Mouse (Mus musculus) gastrocnemius, postnatal 25 days (tissue): ENCODE data around the gene Trip11. TPM values are rescaled to one million over a fixed set of nuclear protein-coding genes. Genes with fewer than 3 reads are reported as not detected.
"Not testable (repeated sequence)": the region's sequence is repeated elsewhere in the genome, so short reads cannot be mapped to it uniquely, and the experiment has no call there.

Source experiments
- DNase-seq: peaks from one replicate; pipeline ENCODE4 v3.0.0; 2022
- long read RNA-seq, 2 experiments: library from polyadenylated mRNA; stranded (forward); transcript quantifications; one replicate each; pipeline ENCODE4 v2.0.0; 2021
- total RNA-seq, 2 experiments: library from RNA; stranded (reverse); gene quantifications; 1 replicate in 1 of 2; 2 replicates in 1 of 2; pipeline ENCODE4 v1.2.3; 2021

The Trip11 gene
- 10 to 100 TPM; 22.0 to 22.4 TPM for total RNA-seq
- long read RNA-seq, experiment 1, partial matches to known transcripts, result 0 of 5 reads
- long read RNA-seq, experiment 1, other reads (novel, unspliced or antisense), result 5 of 5 reads
- long read RNA-seq, experiment 2, partial matches to known transcripts, result 0 of 3 reads
- long read RNA-seq, experiment 2, other reads (novel, unspliced or antisense), result 3 of 3 reads

DNA sequence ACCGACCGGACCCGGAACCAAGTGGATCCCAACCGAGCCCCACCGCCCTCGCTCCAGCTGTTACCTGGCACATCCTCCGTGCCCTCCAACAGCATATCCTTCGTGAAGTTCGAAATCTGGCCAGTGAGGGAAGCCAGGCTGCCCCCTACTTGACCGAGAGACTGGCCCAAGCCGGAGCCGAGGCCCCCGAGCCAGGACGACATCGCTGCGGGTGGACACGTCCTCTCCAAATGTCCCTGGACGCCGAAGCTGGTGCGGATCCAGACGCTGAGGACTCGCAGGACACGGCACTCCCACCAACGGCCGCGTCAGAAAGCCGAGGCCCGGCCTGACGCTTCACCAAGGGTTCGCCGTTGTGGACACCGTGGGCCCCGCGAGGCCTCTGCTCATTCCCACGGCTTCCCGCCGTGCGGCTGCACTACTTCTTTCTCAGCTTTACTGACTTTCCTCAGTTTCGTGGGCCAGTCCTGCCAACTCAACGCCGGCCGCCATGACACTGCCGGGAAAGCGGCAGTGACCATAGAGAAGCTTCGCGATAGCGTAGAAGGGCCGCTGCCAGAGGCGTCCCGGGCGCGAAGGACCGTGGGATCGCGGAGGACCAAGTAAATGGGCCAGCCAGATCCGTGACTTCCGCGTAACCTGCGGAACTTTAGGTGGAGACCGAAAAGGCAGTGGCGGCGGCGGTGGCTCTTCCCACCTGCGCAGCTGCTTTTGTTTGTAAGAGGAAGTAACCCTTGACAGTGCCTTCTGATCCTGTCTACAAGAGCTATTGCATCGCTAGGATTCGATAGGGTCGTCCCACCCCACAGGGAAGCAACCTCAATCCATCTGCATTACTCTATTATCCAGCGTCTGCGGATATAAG, at the start of gene Trip11:
Gene Trip11, minus strand, starts transcription at position 642 of the 865 bp plus-strand sequence.
- DNase-seq, result peak; percentile 86

DNA sequence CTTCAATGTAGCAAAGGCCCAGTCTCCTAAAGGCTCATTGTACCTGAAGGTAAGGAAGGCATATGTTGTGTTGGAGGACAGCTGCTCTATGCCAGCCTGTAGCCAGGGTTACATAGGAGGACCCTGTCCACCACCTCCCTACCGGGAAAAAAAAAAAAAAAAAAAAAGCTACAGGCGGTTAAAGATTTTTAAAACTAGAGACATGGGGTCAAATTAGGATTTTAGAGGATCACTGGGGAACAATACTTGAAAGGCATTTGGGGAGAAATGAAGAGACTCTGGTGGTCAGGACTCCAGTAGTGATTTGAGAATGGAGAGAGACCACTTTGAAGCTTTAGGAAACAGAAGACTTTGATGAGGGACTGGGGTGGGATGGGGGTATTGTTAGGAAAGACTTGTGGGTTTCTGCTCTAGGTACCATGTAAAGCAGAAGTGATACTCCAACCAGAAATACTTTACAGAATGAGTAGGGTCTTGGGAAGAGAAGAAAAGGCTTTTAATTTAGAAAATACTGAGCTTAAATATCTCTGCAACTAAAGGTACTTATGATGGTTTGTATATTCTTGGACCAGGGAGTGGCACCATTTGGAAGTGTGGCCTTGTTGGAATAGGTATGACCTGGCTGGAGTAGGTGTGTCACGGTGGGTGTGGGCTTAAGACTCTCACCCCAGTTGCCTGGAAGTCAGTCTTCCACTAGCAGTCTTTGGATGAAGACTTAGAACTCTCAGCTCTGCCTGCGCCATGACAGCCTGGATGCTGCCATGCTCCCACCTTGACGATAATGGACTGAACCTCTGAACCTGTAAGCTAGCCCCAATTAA, 46.1 kb upstream of the Trip11 start:
- not testable (repeated sequence) for DNase-seq

DNA sequence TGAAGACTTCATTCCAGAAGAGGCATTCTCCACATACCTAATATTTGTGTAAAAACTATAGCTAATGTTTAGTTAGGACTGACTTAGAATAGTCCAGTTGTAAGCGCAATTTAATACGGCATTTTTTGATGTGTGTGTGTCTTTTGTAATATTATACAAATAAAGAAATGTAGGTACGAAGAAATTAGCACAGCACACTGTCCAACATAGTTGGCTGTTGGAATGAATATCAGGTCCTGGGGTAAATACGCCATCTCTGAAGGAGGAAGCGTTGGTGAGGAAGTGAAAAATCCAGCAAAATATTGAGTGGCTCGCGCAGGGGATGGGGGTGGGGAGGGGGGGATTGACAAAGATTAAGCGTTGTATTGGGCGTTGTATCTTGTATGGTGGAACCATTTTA, 45.5 kb upstream of the Trip11 start:
- DNase-seq, result no peak

DNA sequence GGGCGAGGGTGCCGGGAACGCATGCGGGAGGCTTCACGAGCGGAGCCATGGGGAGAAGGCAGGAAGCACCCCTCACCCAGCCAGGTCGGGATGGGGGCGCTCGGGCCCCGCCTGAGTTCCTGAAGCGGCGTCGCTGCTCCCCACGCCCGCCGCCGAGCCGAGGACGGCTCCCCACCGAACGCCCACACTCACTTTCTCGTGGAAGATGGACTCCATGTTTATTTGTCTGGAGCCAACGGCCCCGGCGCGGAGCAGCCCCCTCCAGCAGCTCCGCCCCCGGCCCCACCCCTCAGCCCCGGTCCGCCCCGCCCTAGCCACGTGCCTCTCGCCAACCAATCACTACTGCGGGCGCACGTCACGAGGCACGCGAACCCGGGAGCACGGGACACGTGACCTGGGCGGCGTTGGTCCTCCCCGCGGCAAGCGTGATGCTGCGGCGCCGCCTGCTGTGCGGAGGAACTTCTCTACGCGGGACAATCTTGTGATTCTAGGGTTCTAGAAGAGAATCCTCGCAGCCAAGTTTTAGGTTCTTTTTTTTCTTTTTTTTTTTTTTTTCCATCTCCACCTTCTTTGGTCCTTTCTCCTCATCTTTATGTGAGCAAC, 45.0 kb upstream of the Trip11 start, which contains the start of gene Atxn3:
Gene Atxn3, minus strand, starts transcription at position 305 of the 603 bp plus-strand sequence.
- DNase-seq, result peak; percentile 97

DNA sequence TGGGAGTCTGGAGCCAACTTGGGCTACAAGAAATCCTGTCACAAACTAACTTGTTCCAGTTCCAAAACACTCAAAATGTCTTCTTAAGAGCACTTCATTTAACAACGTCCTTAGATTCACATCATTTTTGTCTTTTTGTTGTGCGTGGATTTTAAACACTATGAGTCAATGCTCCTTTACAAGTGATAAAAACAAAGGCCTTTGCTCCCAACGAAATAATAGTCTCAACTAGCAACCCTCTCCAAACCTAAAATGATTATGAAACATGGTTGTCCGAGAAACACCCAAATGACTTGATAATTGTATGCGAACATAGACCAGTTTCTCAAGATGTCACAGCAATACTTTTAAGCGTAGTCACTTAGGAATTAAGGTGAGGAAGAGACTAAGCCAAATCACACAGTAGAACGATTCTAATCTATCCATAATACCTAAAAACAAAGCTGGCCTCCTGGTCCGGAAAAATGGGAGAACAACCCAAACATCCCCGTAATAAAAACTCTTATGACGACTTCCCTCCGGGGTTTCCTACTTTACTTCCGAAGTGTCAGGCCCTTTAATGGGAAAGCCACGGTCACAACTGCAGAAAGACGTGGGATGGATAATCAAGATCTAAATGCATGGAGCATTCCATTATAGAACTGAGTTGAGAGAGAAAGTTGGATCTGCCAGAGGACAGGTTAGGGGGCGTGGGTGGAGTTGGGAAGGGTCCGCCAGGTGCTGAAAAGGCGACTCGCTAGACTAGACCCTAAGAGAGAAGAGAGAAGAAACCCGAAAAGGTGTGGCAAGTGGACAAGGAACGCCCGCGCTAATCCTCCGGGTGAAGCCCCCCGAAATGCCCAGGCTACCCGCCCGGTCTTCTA, 44.2 kb upstream of the Trip11 start:
- DNase-seq, result no peak

DNA sequence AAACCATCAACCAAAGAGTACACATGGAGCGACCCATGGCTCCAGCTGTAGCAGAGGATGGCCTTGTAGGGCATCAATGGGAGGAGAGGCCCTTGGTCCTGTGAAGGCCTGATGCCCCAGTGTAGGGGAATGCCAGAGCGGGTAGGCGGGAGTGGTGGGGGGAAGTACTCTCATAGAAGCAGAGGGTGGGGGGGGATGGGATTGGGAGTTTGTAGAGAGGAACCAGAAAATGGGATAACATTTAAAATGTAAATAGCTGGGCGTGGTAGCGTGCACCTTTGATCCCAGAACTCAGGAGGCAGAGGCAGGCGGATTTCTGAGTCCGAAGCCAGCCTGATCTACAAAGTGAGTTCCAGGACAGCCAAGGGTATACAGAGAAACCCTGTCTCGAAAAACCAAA, 42.8 kb upstream of the Trip11 start:
- DNase-seq, result not testable (repeated sequence)

DNA sequence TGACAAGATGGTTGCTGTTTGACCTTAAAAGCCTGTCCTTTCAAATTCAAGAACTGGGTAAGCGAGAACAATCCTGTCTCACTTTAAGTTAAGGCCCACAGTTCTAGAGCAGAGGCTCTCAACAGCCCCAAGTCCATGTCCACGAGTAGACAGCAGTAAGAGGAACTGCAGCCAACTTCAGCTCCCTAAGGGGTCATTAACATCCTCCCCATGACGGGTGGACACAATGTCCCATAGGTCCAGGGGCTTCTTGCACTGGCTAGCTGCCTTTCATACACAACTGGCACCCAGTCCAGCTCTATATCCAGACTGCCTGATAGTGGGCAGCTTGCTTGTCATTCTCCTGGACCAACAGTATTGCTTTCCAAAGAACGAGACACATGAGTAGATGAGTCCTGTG, 35.7 kb upstream of the Trip11 start:
- DNase-seq, result no peak

DNA sequence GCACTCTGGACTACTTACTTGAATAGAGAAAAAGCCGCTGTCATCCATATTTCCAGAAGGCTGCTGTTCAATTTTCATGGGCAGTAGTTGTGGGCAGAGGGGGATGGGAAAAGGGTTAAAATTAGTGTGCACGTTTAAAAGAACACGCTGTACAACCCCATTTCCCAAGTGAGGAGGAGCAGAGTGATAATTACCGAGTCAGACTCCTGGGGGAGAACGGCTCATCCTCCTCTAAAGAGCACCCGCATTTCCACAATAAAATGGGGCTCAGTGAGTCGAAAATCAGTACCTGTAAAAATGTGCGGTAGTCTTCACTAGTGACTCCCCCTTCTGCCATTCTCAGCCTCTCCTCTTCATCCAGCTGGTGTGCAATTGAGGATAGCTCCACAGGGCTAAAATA, 34.9 kb upstream of the Trip11 start:
- no peak for DNase-seq

DNA sequence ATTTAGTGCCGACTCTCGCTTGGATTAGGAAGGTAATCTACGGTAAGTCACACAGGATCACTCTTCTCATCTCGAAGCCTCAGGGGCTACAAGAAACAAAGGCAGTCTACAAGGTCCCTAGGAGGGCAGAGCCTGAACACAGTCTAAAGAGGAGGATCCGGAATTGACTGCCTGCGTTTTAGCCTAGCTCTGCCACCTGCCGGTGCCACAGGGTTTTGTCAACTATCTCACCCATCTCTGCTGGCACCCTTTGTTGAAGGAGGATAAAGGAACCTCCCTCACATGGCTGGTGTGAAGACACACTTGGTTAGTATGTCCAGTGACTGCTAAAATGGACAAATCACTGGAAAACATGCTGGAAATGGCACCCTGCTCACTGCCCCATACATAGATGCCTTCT, 24.5 kb upstream of the Trip11 start:
- no peak for DNase-seq

DNA sequence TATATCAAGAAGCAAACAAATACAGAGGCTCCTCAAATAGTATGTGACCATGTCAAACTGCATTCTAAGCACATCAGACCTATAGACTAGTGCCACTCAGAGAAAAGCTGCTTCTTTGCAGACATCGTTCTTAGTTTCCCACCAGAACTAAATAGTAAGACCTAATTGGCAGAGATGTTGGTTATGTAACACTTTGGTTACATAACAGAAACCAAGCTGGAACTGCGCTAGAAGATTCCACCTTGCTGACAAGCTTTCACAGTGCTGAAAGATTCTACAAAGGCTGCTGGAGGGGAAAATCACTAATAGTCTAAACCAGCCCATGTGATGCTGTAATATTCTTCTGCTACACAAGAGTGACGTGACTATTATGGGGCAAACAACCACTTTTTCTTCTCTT, 22.2 kb upstream of the Trip11 start:
- no peak for DNase-seq

DNA sequence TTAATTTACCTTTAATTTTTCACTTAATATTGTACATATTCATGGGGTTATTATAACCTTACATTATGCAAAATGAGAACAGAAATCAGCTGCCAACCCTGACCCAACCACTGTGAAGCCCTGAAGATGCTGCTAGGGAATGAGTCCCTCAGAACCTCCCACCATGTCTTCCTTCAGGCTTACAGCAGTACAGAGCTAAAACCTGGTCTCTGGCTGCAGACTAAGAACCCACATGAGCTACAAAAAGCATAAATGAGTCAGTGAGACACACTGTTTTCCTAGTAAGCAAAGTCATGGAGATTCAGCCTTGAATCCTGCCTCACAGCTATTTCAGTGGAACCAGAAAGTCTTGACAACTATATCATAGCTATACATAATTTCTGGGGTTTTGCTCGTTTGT, 15.4 kb upstream of the Trip11 start:
- DNase-seq, result no peak

DNA sequence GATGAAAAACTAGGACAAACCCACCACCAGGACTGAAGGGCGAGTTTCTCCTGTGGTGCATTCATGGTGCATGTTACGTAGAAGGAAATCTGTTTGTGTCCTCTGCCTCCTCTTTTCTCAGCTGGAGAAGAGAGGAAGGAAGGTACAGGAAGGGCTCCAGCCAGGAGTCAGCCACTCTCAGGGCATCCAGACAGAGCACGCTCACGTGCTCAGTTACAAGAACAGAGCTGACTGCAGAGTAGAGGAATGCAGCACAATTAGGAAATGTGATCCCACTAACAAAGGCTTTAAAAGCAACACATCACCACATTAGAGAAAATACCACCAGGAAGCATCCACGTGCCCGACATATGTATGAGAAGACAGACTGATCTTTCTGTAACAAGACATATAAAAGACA, 9.2 kb upstream of the Trip11 start:
- DNase-seq, result no peak

DNA sequence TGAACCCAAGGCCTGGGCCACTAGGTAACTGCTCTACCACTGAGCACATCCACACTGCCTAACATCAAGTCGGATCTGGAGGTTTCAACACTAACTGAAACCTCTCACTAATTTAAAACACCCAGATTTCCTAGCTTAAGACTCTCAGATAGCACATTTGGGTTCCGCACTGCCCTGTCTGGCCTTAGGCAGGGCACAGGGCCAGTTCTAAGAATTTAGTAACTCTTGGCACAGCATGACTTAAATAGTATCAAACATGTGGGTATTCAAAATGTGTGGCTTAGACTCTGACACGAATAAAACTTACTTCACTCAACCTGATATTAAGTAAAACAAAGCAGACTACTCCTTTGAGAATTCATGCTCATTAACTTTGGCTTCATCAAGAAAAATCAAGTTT, 6.8 kb upstream of the Trip11 start:
- DNase-seq, result no peak

DNA sequence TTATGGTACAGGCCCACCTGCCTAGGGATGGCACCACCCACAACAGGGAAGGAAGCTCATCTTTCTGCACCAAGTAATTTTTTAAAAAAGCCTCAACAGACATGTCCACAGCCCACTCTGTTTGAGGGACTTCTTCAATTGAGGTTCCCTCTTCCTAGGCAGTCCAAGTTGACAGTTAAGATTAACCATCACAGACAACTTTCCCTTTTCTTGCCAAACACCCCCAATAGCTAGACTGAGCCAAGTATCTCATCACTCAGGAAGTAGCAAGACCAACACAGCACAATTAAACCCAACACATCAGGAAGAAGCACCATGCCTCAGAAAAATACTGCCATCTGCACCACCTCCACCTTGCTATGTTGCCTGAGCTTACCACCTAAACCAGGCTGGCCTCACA, 4.1 kb upstream of the Trip11 start:
- DNase-seq, result no peak

DNA sequence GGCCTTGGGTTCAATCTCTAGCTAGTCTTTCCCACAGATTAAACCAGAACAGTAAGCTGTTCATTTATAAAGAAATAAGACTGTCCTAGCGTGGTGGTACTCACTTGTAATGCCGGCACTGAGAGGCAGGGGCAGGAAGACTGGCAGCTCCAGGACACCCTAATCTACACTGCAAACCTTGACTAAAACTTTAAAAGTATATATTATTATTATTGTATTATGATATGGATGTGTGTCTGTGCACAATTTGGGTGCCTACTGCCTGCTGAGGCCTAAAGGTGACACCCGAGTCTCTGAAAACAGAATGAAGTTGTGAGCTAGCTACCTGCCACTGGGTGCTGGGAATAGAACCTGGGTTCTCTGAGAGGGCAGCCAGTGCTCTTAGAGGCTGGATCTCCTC, 1.7 kb downstream of the Trip11 start:
- DNase-seq, result no peak

DNA sequence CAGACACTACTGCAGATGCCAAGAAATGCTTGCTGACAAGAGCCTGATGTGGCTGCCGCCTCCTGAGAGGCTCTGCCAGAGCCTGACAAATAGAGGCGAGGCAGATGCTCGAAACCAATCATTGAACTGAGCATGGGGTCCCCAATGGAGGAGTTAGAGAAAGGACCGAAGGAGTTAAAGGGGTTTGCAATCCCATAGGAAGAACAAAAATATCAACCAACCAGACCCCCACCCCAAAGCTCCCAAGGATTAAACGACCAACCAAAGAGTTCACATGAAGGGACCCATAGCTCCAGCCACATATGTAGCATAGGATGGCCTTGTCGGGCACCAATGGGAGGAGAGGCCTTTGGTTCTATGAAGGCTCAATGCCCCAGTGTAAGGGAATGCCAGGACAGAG, 2.7 kb downstream of the Trip11 start:
- no peak for DNase-seq

DNA sequence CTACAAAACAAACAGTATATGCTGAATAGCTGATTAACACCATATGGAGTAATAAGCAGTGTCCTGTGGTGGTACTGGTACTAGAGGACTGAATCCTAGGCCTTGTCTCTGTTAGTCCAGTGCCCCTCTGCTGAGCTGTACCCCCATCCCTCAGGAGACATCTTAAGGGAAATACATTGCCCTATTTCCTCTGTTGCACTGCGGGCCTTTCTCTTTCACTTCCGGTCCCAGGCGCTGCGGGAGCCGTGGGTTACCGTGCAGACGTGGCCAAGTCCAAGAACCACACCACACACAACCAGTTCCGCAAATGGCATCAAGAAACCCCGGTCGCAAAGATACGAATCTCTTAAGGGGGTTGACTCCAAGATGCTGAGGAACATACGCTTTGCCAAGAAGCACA, 7.2 kb downstream of the Trip11 start:
- no peak for DNase-seq

DNA sequence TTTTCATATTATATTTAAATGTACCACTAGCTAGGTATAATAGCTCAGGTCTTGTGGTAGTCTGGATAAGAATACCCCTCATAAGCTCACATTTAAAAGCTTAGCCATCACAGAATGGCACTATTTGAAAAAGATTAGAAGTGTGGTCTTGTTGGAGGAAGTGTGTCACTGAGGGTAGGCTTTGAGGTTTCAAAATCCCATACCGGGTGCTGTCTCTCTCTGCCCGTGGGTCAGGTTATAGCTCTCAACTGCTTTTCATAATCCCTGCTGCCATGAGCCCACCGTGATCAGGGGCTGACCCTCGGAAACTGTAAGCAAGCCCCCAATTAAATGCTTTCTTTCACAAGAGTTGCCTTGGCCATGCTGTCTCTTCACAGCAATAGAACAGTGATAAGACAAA, 8.2 kb downstream of the Trip11 start:
- no peak for DNase-seq

DNA sequence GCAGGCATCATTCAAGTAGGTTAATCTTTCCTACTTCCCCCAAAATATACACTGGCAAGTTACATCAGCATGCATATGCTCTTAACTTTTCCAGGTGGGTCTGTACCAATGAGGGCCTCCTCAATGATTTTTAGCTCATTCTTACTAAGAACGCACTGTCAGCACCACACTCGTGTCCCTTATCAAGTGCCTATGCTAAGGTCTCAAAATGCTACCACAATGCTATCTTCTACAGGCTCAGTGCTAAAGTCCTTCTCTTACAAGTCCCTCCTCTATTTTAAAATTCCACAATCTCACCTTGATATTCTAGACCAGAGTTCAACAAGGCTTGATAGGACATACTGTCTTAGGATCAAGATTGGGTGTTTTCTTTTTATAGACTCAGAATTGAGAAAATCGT, 8.9 kb downstream of the Trip11 start:
- DNase-seq, result no peak

DNA sequence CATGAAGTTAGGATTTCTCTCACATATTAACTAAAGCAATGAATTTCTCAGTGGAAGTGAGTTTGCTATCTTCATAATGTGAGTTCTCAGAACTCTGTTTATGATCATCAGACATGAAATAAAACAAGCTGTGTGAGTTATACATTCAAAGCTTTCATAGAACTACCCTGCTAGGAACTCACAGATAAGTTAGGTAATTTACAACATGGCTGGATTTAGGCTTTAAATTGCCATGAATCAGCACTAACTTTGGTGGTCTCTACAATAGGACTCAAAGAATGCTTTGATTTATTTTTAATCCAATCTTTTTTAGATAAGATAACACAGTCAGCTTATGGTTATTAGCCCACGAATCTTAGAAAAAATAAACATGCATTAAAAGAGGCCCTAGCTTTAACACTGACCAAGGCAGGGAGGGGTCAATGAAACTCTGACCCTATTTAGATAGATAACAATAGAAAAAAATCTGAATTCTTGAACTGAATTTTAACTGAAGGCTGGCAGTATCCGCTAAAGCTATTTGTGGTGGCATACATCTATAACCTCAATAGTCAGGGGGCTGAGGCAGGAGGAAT, 13.3 kb downstream of the Trip11 start:
- DNase-seq, result no peak

DNA sequence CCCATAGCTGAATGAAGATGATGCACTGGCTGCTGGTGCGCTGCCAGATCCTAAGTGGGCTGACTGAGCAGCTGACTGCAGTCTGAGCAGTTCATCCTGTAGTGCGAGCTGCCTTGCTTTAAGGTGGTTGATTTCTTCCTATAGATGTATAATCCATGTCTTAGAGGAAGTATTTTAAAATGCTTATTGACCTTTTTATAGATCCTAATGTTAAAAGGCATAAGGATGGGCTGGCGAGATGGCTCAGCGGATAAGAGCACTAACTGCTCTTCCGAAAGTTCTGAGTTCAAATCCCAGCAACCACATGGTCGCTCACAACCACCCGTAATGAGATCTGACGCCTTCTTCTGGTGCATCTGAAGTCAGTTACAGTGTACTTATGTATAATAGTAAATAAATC, 14.1 kb downstream of the Trip11 start:
- no peak for DNase-seq
